Mouse (Mus musculus) heart, postnatal 25 days (tissue): ENCODE data around the gene Gm7073. TPM values are rescaled to one million over a fixed set of nuclear protein-coding genes. Genes with fewer than 3 reads are reported as not detected.

ENCODE experiments used
- DNase-seq: peaks from one replicate; pipeline ENCODE4 v3.0.0; 2022; ENCODE audit warnings: low spot score
- intact Hi-C: fragments of 180-260 bp; cut with DNase I; formaldehyde crosslinking; loops from one replicate; pipeline ENCODE4 v1.15.1; 2025
- total RNA-seq, 2 experiments: library from RNA; stranded (reverse); gene quantifications; 2 replicates each; pipeline ENCODE4 v1.2.3; 2021

Gene Gm7073
- not detected for total RNA-seq

GRCm38 (mm10) chrX:60539149-60539548 lies at the start of gene Gm7073:
Gm7073 (minus strand) TSS chrX:60539249.
- no peak for DNase-seq
- intact Hi-C loops: no loop called here

- no peak for DNase-seq
- intact Hi-C loops: no loop called here
Measured at GRCm38 (mm10) chrX:60570539-60570938, 31.5 kb upstream of the Gm7073 start.

GRCm38 (mm10) chrX:60569047-60569446 lies 30.0 kb upstream of the Gm7073 start:
- no peak for DNase-seq
- intact Hi-C loops: no loop called here

- DNase-seq: no peak
- intact Hi-C loops: no loop called here
Measured at GRCm38 (mm10) chrX:60555242-60555641, 16.2 kb upstream of the Gm7073 start.

- intact Hi-C loops: no loop called here
- DNase-seq: peak; percentile 3
Measured at GRCm38 (mm10) chrX:60547444-60548304, 8.6 kb upstream of the Gm7073 start.

- DNase-seq: no peak
Measured at GRCm38 (mm10) chrX:60547098-60547443, 8.0 kb upstream of the Gm7073 start.

GRCm38 (mm10) chrX:60545906-60546305 lies 6.9 kb upstream of the Gm7073 start:
- DNase-seq: no peak
- intact Hi-C loops: no loop called here

More at GRCm38 (mm10) chrX:60547098-60547443, 8.0 kb upstream of the Gm7073 start:
- intact Hi-C loops: no loop called here

- DNase-seq: no peak
Measured at GRCm38 (mm10) chrX:60545444-60545843, 6.4 kb upstream of the Gm7073 start.

GRCm38 (mm10) chrX:60544098-60544497 lies 5.0 kb upstream of the Gm7073 start:
- DNase-seq: no peak
- intact Hi-C loops: no loop called here

More at GRCm38 (mm10) chrX:60545444-60545843, 6.4 kb upstream of the Gm7073 start:
- intact Hi-C loops: no loop called here

GRCm38 (mm10) chrX:60542901-60543300 lies 3.9 kb upstream of the Gm7073 start:
- intact Hi-C loops: no loop called here
- no peak for DNase-seq

- DNase-seq: no peak
Measured at GRCm38 (mm10) chrX:60503995-60504394, 35.1 kb downstream of the Gm7073 start.

GRCm38 (mm10) chrX:60497750-60498149 lies 41.3 kb downstream of the Gm7073 start:
- no peak for DNase-seq
- intact Hi-C loops: no loop called here

More at GRCm38 (mm10) chrX:60503995-60504394, 35.1 kb downstream of the Gm7073 start:
- intact Hi-C loops: loop anchor here (5.0 kb wide), 2 partner anchors 108 to 543 kb away; no protein-coding TSS in a partner anchor

GRCm38 (mm10) chrX:60495308-60495707 lies 43.7 kb downstream of the Gm7073 start:
- no peak for DNase-seq
- intact Hi-C loops: no loop called here

GRCm38 (mm10) chrX:60463786-60464185 lies 75.3 kb downstream of the Gm7073 start:
- intact Hi-C loops: loop anchor here (5.0 kb wide), 1 partner anchor 451 kb away; no protein-coding TSS in a partner anchor
- DNase-seq: no peak

- no peak for DNase-seq
- intact Hi-C loops: no loop called here
Measured at GRCm38 (mm10) chrX:60414563-60415111, 124.4 kb downstream of the Gm7073 start.

GRCm38 (mm10) chrX:60405681-60406080 lies 133.4 kb downstream of the Gm7073 start:
- intact Hi-C loops: loop anchor here (5.0 to 10.0 kb wide), 2 partner anchors 61 to 393 kb away; no protein-coding TSS in a partner anchor

GRCm38 (mm10) chrX:60404668-60405044 lies 134.4 kb downstream of the Gm7073 start:
- peak; percentile 84 for DNase-seq
- intact Hi-C loops: loop anchor here (5.0 to 10.0 kb wide), 2 partner anchors 60 to 392 kb away; no protein-coding TSS in a partner anchor

More at GRCm38 (mm10) chrX:60405681-60406080, 133.4 kb downstream of the Gm7073 start:
- no peak for DNase-seq

GRCm38 (mm10) chrX:60403764-60404667 lies 135.0 kb downstream of the Gm7073 start:
- intact Hi-C loops: loop anchor here (10.0 kb wide), 1 partner anchor 59 kb away; no protein-coding TSS in a partner anchor
- peak; percentile 39 for DNase-seq

GRCm38 (mm10) chrX:60403062-60403763 lies 135.8 kb downstream of the Gm7073 start:
- intact Hi-C loops: loop anchor here (10.0 kb wide), 1 partner anchor 58 kb away; no protein-coding TSS in a partner anchor
- DNase-seq: no peak
